Mouse (Mus musculus) pancreas, adult 10 weeks (tissue): Measurements from ENCODE around the gene Snrpa1. TPM values are rescaled to one million over a fixed set of nuclear protein-coding genes. Genes with fewer than 3 reads are reported as not detected.

Source experiments
- polyA plus RNA-seq: library from polyadenylated mRNA; stranded (reverse); fragments of 350-450 nt; fragmentation: Illumina TruSeq; extraction: RNeasy Lipid Tissue Mini Kit (QIAGEN cat#74804); gene quantifications from one replicate; pipeline ENCODE4 v1.2.3, GENCODE M21; 2015; ENCODE audit warnings: low read depth, low replicate concordance; ENCODE audit not compliant: insufficient read depth

Snrpa1 gene
- polyA plus RNA-seq: 10.2 TPM

GRCm38 (mm10) chr7:66058703-66059102 lies at the start of gene Snrpa1:
Gene Snrpa1 (plus strand): TSS chr7:66059003.

GRCm38 (mm10) chr7:66043552-66044459 lies 15.0 kb upstream of the Snrpa1 start, which contains the start of gene Gm45213:
Gene Gm45213 (plus strand): TSS chr7:66043602.

DNA sequence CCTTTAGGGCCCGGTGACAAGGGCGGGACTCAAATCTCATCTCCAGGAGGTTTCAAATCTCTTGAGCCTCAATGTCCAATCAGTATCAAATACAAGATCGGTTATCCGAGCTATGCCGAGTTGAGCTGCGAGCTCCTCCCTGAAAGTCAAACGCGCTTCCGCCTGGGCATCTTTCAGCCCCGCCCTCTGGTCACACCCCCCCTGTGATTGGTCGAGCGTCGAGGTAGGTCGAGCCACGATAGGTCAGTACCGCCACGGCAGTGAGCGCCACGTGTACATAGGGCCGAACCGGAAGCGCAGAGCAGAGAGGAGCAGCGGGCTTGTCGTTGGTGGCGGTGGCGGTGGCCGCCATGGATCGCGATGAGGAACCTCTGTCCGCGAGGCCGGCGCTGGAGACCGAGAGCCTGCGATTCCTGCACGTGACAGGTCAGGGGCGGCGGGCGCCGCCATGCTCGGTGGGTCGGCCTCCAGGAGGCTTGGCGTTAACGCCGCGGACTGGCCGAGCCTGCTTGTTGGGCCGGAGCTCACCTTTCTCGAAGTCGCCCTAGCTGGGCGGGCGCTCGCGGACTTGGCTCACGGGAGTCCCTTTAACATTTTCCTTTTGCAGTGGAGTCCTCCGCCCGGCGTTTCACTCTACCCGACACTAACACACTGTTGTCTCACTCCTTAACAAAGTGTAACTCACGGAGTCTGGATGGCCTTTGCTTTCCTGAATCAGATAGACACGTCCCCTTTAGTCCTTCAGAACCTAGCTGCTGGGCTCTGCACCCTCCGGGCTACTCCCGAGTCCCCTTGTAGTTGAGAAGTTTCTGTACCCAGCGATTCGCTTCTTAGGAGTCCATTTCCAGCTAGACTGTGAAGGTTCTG lies 20.8 kb downstream of the Snrpa1 start, which contains the start of gene Selenos:
TSS of gene Selenos (plus strand) at position 286 of the 867 bp plus-strand sequence.

DNA sequence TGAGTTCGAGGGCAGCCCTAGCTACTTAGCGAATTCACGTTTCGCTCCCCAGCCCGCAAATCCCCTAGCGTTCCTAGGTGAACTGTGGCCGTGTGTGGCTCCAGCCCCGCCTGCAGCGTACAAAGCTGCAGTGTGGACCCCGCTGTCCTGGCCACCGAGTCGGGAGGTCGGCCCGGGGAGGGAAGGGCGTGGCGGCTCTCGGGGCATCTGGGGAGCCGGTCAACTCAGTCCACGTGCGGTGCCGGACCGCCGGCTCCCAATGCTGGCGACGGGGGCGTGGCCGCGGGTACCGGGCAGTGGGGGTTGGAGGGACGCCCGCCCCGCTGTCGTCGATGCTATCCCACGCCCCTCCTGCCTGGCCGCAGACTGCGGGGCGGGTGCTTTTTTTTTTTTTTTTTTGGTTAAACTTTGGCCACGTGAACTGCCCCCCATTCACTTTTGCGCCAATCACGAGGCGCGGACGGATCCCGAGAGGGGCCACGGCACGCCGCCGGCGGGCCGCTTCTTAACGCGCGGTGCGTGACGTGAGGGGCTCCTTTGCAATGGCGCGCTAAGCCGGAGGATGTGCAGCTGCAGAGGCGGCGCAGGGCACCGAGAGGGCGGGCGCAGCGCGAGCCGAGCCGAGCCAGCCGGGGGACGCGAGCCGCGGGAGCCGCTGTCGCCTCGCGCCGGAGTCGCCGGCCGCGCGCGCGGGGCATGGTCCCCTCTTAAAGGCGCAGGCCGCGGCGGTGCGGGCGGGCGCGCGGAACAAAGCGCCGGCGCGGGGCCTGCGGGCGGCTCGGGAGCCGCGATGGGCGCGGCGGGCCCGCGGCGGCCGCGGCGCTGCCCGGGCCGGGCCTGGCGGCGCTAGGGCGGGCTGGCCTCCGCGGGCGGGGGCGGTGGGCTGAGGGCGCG lies 50.4 kb downstream of the Snrpa1 start, which contains the start of gene Chsy1:
TSS of gene Chsy1 (plus strand) at position 555 of the 894 bp plus-strand sequence.

Other genes starting within 250 kb of the Snrpa1 start
- gene Pcsk6, start 197.3 kb upstream of the Snrpa1 start, polyA plus RNA-seq: 11.6 TPM
- not detected for gene Gm45213, start 15.4 kb upstream of the Snrpa1 start, polyA plus RNA-seq
- gene Selenos, start 20.6 kb downstream of the Snrpa1 start, polyA plus RNA-seq: 62.0 TPM
- 1.4 TPM for gene Chsy1, start 50.5 kb downstream of the Snrpa1 start, polyA plus RNA-seq